Mouse (Mus musculus) retina, adult 2 months (tissue): Measurements from ENCODE around the gene Acvrl1.
"Not testable (repeated sequence)": the region's sequence is repeated elsewhere in the genome, so short reads cannot be mapped to it uniquely, and the experiment has no call there.

Source experiments
- DNase-seq: peaks from one replicate; pipeline ENCODE4 v3.0.0-alpha.2; 2012; ENCODE audit warnings: low read depth, low spot score

Acvrl1 gene

DNA sequence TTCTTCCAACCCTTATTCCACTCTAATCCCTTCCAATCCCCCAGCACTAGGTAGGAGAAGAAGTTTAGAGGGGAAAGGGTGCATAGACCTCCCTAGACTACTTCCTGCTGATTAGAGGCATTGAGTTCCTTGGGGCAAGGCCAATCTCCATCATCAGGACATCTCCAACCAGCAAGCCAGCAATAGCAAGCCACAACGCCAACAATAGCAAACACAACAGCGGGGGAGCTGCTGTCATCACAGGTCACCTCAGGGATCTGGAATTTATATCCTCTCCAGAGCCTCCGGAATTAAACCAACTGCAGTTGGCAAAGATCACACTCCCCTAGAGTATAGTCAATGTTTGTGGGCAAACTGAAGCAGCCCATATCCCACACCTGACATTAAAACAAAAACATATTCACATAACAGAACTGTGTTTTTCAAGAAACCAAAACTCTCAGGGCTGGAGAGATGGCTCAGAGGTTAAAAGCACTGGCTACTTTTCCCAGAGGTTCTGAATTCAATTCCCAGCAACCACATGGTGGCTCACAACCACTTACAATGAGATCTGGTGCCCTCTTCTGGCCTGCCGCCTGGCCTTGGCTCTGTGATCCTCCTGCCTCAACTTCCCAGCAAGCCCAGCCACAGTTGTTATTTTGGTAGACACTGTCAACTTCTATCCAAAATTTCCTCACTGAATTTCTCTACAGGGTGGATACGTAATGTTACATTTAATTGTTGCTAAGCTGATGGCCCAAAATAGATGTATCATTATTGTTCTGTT is 20.2 kb upstream of the Acvrl1 start:
- no peak for DNase-seq

DNA sequence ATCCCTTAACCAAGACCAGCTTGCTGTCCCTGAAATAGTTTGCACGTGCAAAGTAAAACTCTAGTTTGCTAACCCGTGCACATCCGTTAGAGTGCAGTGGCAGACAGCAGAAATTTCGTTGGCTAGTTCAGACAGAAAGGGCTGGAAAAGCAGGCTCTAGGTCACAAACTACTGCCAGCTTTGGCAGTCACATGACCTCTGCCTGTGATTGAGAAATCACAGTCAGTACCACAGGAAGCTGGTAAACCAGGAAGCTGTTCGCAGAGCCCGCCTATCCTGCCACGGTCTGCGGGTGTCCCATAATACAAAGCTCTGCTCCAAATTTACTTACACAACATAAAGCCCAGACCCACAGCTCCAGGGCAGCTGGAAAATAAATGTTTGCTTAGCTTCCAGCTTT is 15.1 kb upstream of the Acvrl1 start:
- DNase-seq: no peak

DNA sequence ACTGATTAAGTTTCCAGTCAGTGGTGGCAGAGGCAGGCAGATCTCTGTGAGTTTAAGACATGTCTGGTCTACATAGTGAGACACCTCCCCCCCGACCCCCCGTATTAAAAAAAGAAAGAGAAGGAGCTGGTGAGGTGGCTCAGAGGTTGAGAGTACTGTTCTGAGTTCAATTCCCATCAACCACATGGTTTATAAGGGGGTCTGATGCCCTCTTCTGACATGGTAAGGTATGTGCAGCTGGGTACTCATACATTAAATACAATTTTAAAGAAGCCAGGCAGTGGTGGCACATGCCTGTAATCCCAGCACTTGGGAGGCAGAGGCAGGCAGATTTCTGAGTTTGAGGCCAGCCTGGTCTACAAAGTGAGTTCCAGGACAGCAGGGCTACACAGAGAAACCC is 14.5 kb upstream of the Acvrl1 start:
- DNase-seq: not testable (repeated sequence)

DNA sequence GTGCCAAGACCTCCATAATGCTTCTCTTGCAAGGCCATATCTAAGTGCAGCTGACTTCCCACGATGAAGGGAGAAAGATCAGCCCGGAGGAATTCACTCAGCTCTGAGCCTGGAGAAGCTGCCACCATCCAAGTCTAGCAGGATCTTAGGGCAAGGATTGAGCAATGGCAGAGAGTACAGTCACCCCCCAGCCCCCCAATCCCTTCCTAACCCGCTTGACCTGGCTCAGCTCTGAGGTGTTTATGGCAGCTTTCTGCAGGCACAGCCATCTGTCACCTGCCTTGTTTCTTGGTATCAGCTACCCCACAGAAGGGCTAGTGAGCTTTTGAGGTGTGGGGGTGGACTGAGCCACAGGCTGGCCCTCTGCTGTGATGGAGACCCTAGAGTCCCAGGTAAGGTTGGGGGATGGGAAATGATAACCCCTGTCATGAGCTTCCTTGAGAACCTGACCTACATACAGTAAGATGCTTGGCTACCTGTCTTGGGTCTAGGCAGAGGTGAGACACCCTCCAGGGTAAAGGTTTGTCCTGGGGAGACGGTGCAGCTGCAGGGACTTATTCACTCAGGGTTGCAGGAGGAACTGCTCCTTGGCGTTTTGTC is 12.7 kb upstream of the Acvrl1 start, which contains the start of gene Ankrd33:
Gene Ankrd33, plus strand, starts transcription at position 245 of the 600 bp plus-strand sequence.
- peak; percentile 81 for DNase-seq

DNA sequence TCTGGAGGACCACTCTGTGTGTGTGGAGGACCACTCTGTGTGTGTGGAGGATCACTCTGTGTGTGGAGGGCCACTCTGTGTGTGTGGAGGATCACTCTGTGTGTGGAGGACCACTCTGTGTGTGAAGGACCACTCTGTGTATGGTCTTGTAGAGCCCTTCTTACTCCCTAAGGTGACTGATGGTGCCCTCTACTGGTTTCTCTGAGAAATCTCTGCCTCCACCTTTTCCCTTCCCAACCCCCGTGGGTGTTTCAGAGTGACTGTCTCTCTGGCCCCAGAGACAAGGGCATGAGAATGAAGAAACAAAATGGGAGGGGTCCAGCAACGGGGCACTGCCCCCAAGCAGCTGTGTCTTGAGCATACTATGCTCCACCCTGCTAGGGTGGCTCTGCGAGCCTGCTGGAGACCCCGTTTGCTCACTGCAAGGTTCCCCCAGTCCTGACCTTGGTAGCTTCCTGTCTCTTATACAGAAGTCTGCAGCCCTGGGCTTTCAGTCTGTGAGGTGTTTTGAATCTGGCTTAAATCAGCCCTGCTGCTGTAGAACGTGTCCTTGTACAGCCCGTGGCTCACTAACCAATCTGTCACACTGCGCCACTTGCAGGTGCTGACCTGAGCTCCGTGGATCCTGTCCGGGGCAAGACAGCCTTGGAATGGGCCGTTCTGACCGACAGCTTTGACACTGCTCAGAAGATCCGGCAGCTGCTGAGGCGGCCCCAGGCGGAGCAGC is 9.8 kb upstream of the Acvrl1 start:
- DNase-seq: peak; percentile 43

DNA sequence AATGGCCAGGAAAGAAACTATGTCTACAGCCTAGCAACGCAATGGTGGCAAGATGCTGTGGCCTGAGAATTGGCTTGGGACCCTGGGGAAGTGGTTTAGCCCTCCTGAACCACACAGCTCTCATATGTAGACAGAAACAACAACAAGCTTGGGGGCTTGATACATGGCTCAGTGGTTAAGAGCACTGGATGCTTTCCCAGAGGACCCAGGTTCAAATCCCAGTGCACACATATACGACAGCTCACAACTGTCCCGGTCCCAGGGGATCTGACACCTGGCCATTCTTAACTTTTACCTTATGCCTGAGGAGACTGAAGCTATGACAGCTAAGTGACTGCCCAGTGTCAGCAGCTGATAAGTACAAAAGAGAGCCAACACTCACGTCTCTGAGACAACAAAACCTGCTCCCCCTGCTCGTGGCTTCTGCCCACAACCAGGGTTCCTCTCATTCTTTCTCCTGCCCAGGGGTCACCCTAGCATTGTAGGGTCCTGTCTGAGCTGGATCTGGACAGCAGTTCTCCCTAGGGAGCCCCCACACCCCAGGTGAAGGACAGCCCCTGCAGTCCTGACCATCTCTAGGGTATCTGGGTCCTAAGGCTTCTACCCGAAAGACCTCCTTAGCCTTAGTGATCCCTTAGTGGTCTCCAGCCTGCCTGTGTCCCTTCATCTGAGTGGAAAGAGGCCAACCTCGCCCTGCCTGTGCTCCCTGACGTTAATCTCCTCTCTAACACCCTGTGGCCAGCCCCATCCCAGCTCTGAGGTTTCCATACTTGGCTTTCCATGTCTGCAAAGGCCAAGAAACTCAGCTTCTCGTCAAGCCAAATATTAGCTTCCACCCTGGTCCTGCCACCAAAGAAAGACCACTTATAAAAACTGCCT is 6.7 kb upstream of the Acvrl1 start:
- DNase-seq: no peak

DNA sequence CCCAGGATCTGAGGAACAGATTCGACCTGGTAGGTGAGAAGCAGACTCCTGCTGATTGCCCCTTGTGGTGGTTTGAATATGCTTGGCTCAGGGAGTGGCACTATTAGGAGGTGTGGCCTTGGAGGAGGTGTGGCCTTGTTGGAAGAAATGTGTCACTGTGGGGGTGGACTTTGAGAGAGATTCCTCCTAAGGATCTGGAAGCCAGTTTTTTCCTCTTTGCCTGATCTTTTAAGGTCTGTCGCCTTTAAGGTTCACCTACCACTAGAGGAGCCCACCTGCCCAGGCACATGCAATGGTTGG is 6.1 kb upstream of the Acvrl1 start:
- no peak for DNase-seq

DNA sequence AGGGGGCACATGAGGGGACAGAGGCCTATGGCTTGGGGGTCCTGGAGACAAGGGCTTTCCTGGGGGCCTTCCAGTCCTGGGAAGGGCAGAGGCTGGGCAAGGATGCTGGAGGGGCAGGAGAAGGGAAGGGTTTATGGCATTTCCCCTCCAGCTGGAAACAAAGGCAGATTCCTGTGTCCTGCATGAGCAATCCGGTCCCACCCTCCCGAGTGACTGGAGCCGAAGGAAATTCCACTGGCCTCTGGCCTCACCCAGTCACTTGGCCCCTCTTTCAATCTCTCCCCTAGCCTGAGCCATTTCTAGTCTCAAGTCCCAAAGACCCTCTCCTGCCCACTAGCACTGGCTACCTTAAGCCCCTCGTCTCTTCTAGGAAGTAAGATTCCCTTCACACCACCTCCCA is 5.1 kb upstream of the Acvrl1 start:
- no peak for DNase-seq

DNA sequence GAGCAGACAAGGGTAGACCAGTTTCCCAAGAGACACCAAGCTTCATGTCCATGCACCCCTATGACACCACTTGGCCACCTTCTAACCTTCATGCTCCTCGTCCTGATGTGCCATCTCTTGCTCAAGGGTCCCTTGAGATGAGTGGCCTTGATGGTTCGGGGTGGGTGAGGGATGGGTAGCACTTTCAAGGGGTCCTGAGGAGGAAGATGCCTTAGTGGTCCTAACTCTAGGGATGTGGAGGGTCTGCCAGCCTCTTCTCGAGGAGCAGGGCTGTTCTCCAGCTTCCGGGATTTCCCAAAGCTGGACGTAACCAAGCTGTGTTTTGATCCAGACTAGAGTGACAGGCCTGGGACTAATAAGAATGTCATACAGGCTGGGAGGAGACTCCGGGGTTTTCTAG is 2.8 kb upstream of the Acvrl1 start:
- DNase-seq: no peak

DNA sequence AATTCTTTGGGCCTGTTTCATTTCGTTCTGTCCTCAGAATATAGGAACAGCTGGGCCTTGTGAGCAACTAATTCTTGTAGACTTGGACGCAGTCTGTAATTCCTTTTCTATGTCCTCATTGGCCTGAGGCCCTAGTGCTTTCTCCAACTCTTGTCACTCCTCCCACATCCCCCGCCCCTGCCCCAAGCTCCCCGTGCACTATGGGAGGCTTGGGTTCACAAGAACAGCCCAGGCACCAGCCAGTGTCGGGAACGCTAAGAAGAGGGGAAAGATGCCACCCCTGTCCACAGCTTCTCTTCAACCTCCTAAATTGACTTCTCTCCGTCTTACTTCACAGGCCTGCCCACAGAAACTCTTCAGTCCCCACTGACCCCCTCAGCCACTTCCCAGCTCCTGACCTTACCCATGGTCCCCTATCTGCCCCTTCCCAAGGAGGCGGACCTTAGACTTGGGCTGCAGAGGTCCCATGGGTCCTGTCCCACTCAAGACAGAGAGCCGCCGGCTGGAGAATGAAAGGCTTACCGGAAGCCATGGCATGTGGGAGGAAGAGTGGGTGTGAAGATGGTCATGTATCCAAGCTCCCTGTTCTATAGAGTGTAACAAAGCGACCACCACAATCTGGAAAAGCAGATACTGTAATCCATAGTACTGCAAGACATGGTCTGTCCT is 1.3 kb upstream of the Acvrl1 start:
- DNase-seq: no peak

DNA sequence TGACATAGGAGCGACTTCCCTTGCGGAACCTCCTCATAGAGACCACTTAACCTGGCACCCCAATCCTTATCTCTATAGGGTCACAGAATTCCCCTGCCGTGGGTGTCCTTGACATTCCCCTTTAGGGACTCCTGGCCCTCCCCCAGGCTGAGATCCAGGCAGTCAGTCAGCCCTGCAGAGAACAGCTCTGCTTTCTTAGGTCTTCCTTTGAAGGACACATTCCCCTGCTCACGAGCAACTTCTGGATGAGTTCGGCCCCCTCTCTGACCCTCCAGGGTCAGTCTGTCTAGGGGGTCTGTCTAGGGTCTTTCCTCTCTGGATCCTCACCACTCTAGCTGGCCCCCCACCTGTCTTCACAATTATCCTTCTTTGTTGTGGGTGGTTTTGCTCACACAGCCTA is 1.1 kb downstream of the Acvrl1 start:
- no peak for DNase-seq

DNA sequence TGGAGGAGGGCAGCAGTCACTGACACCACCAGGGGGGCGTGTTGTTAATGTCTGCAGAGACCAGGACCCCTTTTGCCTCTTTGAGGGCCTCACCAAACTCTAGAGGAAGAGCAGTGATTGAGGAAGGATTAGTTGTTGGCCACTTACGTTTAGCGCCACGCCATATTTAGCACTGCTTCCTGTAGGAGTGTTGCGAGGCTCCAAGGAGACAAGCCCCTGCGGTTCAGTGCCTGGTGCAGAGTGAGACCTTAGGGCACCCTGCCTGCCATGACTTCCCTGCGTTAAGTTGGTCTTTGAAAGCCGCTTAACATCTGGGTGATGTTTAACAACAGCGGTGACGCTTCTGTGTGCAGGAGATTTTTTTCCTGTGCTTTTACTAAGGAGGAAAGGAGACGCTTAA is 3.2 kb downstream of the Acvrl1 start:
- no peak for DNase-seq

DNA sequence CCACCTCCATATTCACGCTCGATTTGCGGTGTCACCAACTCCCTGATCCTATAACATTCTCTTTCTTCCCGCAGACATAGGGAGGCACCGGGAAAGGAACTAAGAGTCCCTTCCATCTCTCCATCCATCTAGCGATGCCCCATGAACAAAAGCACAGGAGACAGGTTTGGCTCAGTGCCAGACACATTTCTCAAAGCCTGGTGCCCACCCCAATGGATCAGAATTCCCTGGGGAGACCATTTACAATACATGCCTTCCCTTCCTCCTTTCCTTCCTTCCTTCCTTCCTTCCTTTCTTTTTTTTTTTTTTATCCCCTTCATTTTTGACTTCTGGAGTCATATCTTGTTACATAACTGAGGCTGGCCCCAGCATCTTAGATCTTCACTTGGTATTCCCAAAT is 3.7 kb downstream of the Acvrl1 start:
- no peak for DNase-seq

DNA sequence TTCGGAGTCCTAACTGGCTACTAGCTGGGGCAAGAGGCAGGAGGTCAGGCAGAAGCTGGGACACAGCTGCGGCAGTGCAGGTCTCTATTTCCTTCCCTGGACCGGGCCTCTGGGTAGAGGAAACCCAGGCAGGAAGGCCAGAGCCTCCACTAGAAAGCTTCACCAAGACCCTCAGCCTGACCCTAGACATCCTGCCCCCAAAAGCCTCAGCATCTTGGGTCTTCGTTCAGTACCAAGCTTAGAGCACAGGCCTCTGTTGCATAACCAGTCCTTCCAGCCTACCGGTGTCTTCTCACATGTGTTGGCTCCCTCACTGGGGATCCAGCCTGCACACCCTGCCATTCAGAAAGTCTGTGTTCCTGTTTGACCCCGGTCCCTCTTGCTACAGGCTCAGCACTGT is 4.4 kb downstream of the Acvrl1 start:
- no peak for DNase-seq

DNA sequence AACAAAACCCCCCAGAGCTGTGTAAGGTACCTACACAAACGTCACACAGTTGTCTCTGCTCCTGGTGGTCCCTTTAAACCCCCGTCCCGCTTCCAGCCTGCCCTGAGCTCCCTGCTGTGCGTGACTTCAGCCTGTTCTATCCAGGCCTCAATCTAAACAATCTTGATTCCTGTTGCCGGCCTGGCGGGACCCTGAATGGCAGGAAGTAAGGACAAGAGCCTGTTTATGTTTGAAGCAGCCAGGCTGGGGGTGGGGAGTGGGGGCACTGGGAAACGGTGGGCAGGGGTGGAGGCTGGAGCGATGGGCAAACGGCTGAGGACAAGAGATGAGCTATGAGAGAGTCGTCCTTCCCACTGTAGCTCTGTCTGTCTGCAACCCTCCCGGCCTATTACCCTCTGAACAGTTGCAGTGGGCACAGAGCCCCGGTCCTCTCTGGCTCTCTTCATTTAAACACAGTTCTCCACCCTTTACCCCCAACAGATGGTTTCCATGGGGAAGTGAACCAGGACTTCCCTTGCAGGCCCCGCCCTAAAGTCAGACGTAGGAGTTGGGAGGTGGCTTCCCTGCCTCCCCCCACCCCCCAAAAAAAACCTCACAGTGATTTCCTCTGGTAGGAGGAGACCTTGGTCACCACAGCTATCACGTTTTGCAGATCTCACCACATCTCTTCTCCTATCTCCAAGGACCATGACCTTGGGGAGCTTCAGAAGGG is 5.8 kb downstream of the Acvrl1 start:
- no peak for DNase-seq

DNA sequence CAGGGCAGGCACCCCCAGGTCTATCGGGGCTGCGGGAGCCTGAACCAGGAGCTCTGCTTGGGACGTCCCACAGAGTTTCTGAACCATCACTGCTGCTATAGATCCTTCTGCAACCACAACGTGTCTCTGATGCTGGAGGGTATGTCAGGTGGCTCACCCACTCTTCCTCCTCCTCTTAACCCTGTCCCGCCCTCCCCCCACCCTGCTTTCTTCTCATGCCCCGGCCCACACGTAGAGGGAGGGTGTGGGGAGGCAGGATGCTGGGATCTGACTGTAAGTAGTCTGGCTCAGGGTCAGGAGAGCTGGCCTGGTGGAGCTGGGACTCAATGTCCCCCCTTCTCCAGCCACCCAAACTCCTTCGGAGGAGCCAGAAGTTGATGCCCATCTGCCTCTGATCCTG is 7.1 kb downstream of the Acvrl1 start:
- DNase-seq: no peak

DNA sequence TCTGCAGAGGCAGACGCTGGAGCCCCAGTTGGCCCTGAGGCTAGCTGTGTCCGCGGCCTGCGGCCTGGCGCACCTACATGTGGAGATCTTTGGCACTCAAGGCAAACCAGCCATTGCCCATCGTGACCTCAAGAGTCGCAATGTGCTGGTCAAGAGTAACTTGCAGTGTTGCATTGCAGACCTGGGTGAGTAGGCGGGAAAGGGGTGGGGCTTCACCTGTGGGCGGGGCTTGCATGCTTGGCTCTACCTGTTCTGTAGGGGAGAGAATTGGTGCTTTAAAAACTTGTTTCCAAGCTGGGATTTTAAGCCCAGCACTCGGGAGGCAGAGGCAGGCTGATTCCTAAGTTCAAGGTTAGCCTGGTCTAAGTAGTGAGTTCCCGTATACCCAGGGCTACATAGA is 9.1 kb downstream of the Acvrl1 start:
- DNase-seq: no peak

DNA sequence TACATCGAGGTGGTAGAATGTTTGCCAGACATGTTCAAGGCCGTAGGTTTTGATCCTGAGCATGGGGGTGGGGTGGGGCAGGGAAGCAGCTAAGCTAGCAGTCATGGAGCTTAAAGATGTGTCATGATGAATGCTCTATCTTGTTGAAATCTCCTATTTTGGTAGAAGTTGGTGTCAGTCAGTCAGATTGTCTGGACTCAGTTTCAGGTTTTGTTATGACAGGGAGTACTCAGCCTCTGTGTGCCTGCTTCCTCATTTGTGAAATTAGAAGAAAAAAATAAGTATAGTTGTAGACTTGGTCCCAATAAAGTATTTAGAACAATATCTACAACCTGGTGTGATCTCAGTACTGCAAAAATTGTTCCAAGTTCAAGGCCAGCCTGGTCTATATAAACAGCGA is 10.4 kb downstream of the Acvrl1 start:
- no peak for DNase-seq

DNA sequence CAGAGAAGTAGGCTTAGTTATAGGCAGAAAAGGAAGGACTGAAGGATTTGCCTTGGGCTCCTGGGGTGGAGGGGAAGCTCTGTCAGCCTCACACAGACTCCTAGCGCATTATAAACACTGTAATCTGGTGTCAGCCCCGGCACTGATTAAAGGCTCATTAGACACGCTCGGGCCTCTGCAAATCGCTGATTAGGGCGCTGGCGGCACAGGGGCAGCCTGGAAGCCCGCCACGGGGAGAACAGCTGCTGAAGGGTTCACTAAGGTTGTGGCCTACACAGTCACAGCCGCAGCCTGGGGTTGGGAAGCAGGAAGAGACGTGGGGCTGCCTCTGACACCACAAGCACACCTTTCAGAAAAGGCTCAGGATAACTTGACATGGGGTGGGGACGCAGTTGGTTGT is 11.6 kb downstream of the Acvrl1 start:
- DNase-seq: peak; percentile 81

DNA sequence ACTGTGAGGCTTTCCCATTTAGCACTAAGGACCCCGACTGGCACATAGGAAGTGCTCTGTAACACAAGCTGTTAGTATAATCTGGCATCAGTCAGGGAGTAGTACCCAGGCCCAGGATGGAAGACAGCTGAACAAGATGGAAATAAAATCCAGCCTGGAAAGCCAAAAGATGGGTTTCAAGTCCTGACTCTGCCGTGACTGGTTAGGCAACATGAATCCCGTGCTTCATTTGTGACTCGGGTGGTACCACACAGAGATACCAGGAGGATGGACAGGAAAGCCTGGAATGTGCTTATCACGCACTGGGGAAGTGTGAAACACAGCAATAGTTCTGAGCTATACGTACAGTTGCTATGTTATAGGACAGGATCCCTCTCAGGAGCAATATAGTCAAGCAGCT is 12.3 kb downstream of the Acvrl1 start:
- DNase-seq: no peak

DNA sequence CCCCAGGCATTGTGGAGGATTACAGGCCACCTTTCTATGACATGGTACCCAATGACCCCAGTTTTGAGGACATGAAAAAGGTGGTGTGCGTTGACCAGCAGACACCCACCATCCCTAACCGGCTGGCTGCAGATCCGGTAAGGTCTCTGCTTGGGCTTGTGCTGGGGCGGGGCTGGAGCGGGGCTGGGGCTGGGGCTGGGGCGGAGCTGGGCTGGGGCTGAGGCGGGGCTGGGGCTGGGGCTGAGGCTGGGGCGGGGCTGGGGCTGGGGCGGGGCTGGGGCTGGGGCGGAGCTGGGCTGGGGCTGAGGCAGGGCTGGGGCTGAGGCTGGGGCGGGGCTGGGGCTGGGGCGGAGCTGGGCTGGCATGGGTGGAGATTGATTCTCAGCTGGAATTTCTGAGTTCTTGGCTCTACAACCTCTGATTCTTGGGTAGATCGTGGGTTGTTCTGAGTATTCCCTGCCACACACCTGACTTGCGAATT is 12.8 kb downstream of the Acvrl1 start:
- DNase-seq: peak; percentile 29
